Mouse (Mus musculus) ovary, postnatal 36 days (tissue): ENCODE measurements around the gene Dynll1.
"Not testable (repeated sequence)": the region's sequence is repeated elsewhere in the genome, so short reads cannot be mapped to it uniquely, and the experiment has no call there.

Experiments
- DNase-seq: peaks from one replicate; pipeline ENCODE4 v3.0.0; 2022; ENCODE audit warnings: low spot score, mixed read lengths

Dynll1 gene

DNA sequence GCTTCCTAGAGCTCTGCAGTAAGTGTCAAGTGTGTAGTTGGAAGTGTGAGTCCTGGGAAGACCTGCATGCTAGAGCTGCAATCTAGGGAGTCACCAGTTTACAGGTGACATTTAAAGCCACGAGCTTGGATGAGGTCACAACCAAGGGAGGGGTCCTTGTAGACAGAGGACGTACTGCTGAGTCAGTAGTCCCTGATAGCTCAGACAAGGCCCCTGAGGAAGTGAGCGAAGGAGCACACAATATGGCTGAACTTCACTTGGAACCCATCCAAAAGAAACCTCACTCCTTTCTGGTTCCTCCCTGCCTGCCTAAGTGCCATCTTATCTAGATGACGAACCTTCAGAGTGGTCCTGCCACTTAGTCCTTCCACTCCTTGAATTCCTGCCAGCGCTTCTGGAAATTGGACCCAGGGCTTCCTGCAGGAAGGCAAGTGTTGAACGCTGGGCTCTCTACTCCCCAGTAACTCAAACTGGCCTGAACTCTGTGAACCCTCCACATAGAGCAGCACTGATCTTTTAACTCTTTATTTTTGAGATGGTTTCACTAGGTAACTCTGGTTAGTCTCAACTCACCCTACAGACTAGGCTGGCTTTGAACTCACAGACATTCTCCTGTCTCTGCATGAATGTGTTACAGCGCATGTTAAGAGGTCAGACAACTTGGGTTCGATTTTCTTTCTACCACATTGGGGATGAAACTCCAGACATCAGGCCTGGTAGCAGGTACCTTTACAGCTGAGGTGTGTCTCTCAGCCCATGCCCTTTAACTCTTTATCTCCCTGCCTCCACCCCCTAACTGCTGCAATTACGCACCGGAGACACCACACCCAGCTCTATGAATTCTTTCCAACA is 12.2 kb upstream of the Dynll1 start:
- DNase-seq, result no peak

GRCm38 (mm10) chr5:115312354-115312753 is 11.6 kb upstream of the Dynll1 start:
- DNase-seq, result no peak

- DNase-seq, result not testable (repeated sequence)
Observed at GRCm38 (mm10) chr5:115302190-115302589, 1.4 kb upstream of the Dynll1 start.

- no peak for DNase-seq
Observed at GRCm38 (mm10) chr5:115301615-115302014, 816 bp upstream of the Dynll1 start.

DNA sequence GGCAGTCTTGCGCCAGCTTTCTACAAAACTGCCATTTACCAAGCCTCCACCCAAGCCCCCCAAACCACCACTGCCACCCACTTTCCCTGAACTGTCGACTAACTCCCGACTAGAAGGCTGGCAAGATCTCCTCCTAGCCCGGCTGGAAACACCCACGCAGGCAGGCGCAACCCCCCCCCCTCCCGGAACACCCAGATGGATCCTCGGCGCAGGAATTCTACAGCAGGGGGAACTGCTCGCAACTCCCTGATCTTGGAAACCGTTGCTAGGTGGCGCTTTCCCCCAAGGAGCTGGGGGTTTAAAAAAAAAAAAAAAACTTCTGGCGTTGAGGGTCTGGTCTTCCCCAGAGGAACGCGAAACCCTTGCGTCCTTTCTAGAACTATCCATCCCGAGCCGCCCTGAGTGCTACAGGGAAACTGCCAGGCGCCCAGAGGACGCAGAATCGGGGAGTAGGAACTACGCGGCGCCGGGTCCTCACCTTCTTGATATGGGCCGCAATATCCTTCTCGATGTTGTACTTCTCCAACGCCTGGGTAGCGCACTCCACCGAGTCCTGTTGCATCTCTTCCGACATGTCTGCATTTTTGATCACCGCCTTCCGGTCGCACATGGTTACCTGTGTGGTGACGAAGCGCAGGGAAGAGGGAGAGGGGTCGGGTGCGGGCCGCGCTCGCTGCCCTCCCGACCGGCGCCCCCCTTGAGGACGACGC is 609 bp downstream of the Dynll1 start:
- DNase-seq, result peak; percentile 62

DNA sequence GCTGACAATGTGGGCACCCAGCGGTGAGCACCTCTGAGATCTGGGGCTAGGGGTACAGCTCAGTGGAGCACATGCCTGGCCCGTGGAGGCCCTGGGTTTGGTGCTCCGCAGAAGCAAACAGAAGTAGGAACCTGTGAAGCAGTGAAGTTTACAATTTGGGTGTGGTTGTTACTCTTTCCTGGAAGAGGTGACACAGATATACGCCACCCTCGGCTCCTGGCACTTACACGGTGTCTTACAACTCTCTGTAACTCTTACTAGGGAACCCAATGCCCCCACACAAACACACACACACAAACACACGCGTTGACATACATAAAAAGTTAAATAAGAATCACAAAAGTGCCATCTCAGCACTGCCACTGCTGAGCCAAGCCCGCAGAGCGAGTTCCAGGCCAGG is 4.5 kb downstream of the Dynll1 start:
- no peak for DNase-seq

DNA sequence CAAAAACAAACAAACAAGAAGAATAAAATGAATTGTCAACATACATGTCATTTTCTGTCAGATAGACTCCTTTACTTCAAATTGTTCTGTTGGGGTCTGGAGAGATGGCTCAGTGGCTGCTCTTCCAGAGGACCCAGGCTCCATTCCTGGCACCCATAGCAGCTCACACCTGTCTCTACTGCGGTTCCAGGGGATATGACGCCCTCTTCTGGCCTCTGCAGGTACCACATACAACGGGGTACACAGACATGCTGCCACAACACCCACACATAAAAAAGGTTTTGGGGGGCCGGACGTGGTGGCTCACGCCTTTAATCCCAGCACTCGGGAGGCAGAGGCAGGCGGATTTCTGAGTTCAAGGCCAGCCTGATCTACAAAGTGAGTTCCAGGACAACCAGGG is 6.6 kb downstream of the Dynll1 start:
- no peak for DNase-seq

DNA sequence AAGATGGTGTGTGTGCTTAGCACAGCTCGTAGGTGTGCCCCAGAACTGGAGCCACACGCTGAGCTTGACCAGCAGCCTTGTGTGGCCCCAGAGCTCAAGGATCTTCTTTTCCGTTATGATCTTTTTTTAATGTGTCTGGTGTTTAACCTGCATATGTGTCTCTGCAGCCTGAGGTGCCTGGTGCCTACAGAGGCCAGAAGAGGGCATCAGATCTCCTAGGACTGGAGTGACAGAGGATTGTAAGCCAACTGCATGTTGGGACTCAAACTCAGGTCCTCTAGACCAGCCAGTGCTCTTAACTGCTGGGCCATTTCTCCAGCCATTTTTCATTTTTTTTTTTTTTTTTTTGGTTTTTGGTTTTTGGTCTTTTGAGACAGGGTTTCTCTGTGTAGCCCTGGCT is 16.1 kb downstream of the Dynll1 start:
- DNase-seq, result no peak

DNA sequence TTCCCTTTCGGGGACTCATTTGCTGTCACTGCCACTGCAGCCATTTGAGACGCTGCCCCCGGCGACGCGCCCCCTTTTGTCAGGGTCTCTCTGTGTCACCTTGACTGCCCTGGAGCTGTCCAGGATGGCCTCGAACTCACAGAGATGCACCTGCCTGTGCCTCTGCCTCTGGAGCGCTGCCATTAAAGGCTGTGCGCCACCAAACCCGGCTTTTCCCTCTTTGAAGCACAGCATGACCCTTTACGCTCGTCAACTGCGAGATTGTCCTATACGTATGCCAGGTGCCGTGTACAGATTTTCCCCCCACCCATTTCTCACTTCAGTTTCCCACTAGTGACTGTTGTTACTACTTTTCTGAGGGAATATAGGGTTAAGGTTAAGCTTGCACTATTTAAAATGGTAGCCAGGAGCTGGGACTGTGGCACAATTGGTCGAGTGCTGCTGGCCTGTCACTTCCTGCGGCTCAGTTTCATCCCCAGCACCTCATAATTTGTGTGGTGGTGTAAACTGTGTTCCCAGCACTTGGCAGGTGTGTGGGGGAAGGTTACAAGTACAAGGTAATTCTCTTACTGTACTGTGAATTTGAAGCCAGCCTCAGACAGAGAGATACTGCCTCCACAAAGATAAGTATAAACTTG is 20.6 kb downstream of the Dynll1 start:
- peak; percentile 29 for DNase-seq

GRCm38 (mm10) chr5:115279226-115280049 is 21.4 kb downstream of the Dynll1 start, which contains the start of gene Coq5:
TSS of gene Coq5 (plus strand) at chr5:115279666.
- peak; percentile 85 for DNase-seq

- DNase-seq, result no peak
Observed at GRCm38 (mm10) chr5:115278785-115279184, 22.0 kb downstream of the Dynll1 start.

DNA sequence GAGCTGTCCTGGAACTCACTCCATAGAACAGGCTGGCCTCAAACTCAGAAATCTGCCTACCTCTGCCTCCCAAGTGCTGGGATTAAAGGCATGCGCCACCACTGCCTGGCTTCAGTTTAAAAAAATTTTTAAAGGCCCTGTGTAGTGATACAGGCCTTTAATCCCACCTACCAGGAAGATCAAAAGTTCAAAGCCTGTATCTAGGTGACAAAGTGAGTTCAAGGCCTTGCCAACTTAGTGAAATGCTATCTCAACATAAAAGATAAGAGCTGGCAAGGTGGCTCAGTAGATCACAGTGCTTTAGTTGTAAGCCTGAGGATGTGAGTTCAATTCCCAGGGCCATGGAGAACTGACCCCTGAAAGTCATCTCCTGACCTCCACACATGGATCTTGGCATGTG is 22.7 kb downstream of the Dynll1 start:
- no peak for DNase-seq

- DNase-seq, result no peak
Observed at GRCm38 (mm10) chr5:115275998-115276397, 24.8 kb downstream of the Dynll1 start.

DNA sequence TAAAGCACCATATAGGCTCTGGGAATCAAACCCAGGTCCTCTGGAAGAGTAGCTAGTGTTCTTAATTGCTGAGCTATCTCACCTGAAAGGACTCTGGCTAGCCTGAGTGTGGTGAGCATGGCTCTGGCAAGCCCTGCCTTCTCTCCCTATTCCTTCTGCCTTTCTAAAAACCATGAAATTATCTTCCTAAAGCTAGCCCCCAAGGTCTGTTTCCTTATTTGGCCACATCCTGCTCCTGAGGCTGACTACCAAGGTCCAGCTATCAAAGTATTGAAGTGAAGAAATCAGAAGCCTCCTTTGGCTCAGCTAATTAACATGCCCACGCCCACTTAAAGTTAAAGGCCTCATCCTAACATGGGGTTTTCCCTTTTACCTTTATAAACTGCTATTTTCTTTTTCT is 26.0 kb downstream of the Dynll1 start:
- no peak for DNase-seq

- no peak for DNase-seq
Observed at GRCm38 (mm10) chr5:115274353-115274752, 26.4 kb downstream of the Dynll1 start.

- DNase-seq, result no peak
Observed at GRCm38 (mm10) chr5:115273549-115274135, 27.2 kb downstream of the Dynll1 start.

- DNase-seq, result peak; percentile 95
Observed at GRCm38 (mm10) chr5:115272812-115273548, 27.8 kb downstream of the Dynll1 start, which contains the start of gene Rnf10. TSS of gene Rnf10 (minus strand) at chr5:115272898.

DNA sequence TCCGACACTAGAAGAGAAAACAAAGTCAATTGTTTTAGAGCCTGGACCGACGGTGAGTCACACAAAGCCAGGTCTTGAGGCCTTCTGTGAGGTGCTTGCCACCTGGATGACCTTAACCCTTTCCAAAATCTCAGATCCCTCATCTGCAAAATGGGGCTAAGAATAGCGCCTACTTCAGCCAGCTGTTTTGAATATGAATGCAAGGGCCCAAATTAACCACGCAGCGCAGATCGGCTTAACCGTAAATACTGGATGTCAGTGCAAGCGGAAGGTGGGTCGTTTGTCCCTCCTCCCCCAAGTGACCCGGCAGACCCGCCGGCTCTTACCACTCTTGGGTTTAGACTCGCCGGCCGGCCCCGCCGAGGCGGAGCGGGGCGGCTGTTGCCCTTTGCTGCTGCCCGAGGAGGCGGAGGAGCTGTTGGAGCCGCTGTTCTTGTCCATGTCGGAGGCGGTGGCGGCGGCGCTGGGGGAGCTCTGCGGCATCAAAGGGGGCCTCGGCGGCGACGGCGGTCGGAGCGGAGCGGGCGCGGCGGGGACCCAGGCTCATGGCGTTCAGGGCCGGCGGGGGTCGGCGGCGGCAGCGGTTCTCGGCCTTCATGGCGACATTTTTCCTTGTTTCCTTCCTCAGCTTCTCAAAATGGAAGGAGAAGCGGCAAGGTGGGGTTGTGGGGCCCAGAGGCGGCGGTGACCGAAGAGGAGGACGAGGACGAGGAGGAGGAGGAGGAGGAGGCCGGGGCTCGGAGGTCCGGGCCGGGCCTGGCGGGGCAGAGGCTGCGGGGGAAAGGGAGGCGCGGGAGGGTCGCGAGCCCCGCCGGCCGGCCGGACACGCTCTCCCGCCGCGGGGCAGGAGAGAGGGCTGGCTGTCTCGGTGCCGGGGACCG is 28.6 kb downstream of the Dynll1 start:
- peak; percentile 57 for DNase-seq

- no peak for DNase-seq
Observed at GRCm38 (mm10) chr5:115269969-115270368, 30.8 kb downstream of the Dynll1 start.

DNA sequence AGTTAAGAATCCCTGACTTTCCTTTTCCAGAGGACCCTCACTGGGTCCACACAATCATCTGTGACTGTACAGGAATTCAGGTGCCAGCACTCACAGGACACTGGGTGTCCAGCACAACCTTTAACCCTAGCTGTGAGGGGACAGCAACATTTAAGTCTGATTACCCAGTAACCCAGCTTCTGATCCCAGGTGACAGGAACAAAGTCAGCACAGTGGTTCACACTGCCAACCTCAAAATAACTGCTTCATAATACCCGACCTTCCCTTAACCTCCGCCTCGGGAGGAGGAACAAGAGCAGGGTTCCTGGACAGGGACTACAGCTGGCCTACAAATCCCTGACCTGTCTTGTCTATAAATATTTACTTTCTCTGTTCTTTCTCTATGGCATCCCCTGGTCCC is 32.5 kb downstream of the Dynll1 start:
- no peak for DNase-seq
